Mouse (Mus musculus) cortical plate, adult 2 months (tissue): ENCODE results near the gene Sh3rf3.

Experiments used
- CTCF ChIP-seq: fragments of 200-500 bp; IDR thresholded peaks from 2 replicates; pipeline ENCODE4 v1.5.1; 2011; ENCODE audit warnings: mild to moderate bottlenecking, control low read depth, low read length; ENCODE audit not compliant: insufficient read depth; ENCODE audit errors: extremely low read depth
- POLR2A ChIP-seq: fragments of 200-500 bp; IDR thresholded peaks from 2 replicates; pipeline ENCODE4 v1.6.1; 2011; ENCODE audit warnings: mild to moderate bottlenecking, low read length, control low read depth; ENCODE audit not compliant: insufficient read depth; ENCODE audit errors: extremely low read depth

DNA sequence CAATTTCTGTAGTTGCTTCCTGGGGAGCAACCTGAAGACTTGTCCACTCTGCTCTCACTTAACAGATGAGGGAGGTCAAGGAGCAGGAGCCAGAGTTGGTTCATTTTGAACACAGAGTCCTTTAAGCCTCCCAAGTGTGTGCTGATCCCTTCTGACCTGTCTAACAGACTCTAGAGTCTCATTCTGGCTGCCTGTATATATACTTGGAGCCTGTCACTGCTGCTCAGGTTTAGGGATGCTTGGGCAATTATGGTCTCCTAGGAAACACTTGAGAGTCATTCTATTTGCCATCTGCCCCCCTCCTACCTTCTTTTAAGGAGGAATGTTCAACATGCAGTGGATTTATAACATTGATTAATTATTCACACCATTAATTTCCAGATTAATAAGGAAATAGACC is 43.6 kb downstream of the Sh3rf3 start:
- TF ChIP-seq CTCF (no peak), POLR2A (no peak)
